31 mouse cellular contexts compared by ENCODE assay signal in the genomic region with DNA sequence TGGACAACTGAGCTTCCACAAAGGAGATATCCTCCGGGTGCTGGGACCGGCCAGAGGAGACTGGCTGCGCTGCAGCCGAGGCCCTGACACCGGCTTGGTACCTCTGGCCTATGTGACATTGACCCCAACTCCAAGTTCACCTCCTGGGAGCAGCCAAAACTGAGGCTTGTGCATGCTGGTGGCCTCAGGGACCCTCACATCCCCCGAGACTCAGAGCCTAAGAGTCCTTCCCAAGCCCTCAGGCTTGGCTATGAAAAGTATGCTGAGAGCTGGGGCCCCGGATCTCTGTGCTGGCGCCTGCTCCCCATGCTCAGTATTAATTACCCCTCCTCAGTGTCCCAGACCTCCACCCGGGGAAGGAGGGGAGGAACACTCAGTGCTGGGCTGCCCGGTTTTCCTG. TPM values are rescaled to one million over a fixed set of nuclear protein-coding genes. Genes with fewer than 3 reads are reported as not detected.
DNase-seq lines count a peak whose midpoint lies in the region; ATAC-seq and TF ChIP-seq lines count a peak whose summit lies in the region.
"Had no signal": no experiment of that assay in that cellular context is flagged by ENCODE, and none has a peak within 500 bp of the region (broad histone marks: within the 10 kb centered on the region; RNA-seq: fewer than 3 reads in every experiment).

No protein-coding gene starts in this region.

- no peak overlapping the region for H3K4me2 ChIP-seq in midbrain, embryonic 11.5 days
- H3K4me2 ChIP-seq in neural tube, embryonic 11.5 days (ENCODE audit: low read depth): no peak overlapping the region
- no peak overlapping the region for H3K4me2 ChIP-seq in neural tube, embryonic 15.5 days
- H3K4me2 ChIP-seq: forebrain, embryonic 15.5 days; hindbrain, embryonic 14.5 days had no signal

- no peak overlapping the region for H3K4me3 ChIP-seq in heart, adult 2 months
- H3K4me3 ChIP-seq in midbrain, embryonic 11.5 days (ENCODE audit: low read depth, low read length): no peak overlapping the region
- no peak overlapping the region for H3K4me3 ChIP-seq in midbrain, embryonic 10.5 days
- no peak overlapping the region for H3K4me3 ChIP-seq in neural tube, embryonic 11.5 days (ENCODE audit: low read depth, low read length)
- H3K4me3 ChIP-seq in neural tube, embryonic 15.5 days (replicated peaks): no peak overlapping the region
- H3K4me3 ChIP-seq in thymus, adult 2 months (ENCODE audit: control insufficient read depth, insufficient read depth, low read length): no peak overlapping the region
- H3K4me3 ChIP-seq: embryonic facial prominence, embryonic 12.5 days; forebrain, embryonic 15.5 days; heart, embryonic 13.5 days had no signal

- H3K27me3 ChIP-seq in heart, adult 2 months (ENCODE audit: control insufficient read depth, insufficient read depth, low read length): no peaks in the 10 kb centered on the region
- peaks cover 45% of the 10 kb centered on the region for H3K27me3 ChIP-seq in midbrain, embryonic 11.5 days (ENCODE audit: control insufficient read depth, insufficient read depth, low read length)
- H3K27me3 ChIP-seq in midbrain, embryonic 10.5 days (ENCODE audit: low read depth, poor library complexity, severe bottlenecking): peaks cover 98% of the 10 kb centered on the region
- H3K27me3 ChIP-seq in neural tube, embryonic 11.5 days (ENCODE audit: control insufficient read depth, insufficient read depth, low read length): peaks cover 43% of the 10 kb centered on the region
- peaks cover 41% of the 10 kb centered on the region for H3K27me3 ChIP-seq in neural tube, embryonic 15.5 days (replicated peaks)
- H3K27me3 ChIP-seq in thymus, adult 2 months (ENCODE audit: control insufficient read depth, insufficient read depth, low read length): no peaks in the 10 kb centered on the region; the same call in 1 of the 2 replicates

- H3K36me3 ChIP-seq in heart, adult 2 months (ENCODE audit: control insufficient read depth, insufficient read depth, low read length): peaks cover 3% of the 10 kb centered on the region; the same call in 1 of the 2 replicates
- H3K36me3 ChIP-seq in midbrain, embryonic 11.5 days (ENCODE audit: control insufficient read depth, insufficient read depth, low read length): peaks cover 4% of the 10 kb centered on the region; the same call in 1 of the 2 replicates
- peaks cover 53% of the 10 kb centered on the region for H3K36me3 ChIP-seq in midbrain, embryonic 10.5 days
- H3K36me3 ChIP-seq in neural tube, embryonic 11.5 days (ENCODE audit: control insufficient read depth, insufficient read depth, low read length): peaks cover 6% of the 10 kb centered on the region
- peaks cover 59% of the 10 kb centered on the region for H3K36me3 ChIP-seq in neural tube, embryonic 15.5 days
- no peaks in the 10 kb centered on the region for H3K36me3 ChIP-seq in thymus, adult 2 months (ENCODE audit: control insufficient read depth, insufficient read depth, low read length)

- H3K27ac ChIP-seq in heart, adult 2 months: no peak overlapping the region
- no peak overlapping the region for H3K27ac ChIP-seq in midbrain, embryonic 11.5 days (ENCODE audit: low read depth, low read length)
- H3K27ac ChIP-seq in midbrain, embryonic 10.5 days (replicated peaks): no peak overlapping the region
- no peak overlapping the region for H3K27ac ChIP-seq in neural tube, embryonic 11.5 days (ENCODE audit: low read depth, low read length)
- H3K27ac ChIP-seq in neural tube, embryonic 15.5 days (replicated peaks): no peak overlapping the region
- no peak overlapping the region for H3K27ac ChIP-seq in thymus, adult 2 months (ENCODE audit: control insufficient read depth, insufficient read depth, low read length)
- H3K27ac ChIP-seq: embryonic facial prominence, embryonic 12.5 days; embryonic facial prominence, embryonic 15.5 days; forebrain, embryonic 12.5 days; forebrain, embryonic 15.5 days; heart, embryonic 10.5 days; heart, embryonic 13.5 days; hindbrain, embryonic 14.5 days had no signal

- H3K4me1 ChIP-seq in heart, adult 2 months (ENCODE audit: control insufficient read depth, insufficient read depth, low read length): no peaks in the 10 kb centered on the region
- peaks cover 13% of the 10 kb centered on the region for H3K4me1 ChIP-seq in midbrain, embryonic 11.5 days (ENCODE audit: control insufficient read depth, insufficient read depth, low read length)
- peaks cover 48% of the 10 kb centered on the region for H3K4me1 ChIP-seq in midbrain, embryonic 10.5 days
- H3K4me1 ChIP-seq in neural tube, embryonic 11.5 days (ENCODE audit: control insufficient read depth, insufficient read depth, low read length): peaks cover 15% of the 10 kb centered on the region; the same call in 1 of the 2 replicates
- peaks cover 27% of the 10 kb centered on the region for H3K4me1 ChIP-seq in neural tube, embryonic 15.5 days
- H3K4me1 ChIP-seq in thymus, adult 2 months (replicated peaks; ENCODE audit: control insufficient read depth, insufficient read depth, low read length): peaks cover 34% of the 10 kb centered on the region

- no peak for ATAC-seq in midbrain, embryonic 11.5 days (ENCODE audit: low FRiP score)
- ATAC-seq in neural tube, embryonic 11.5 days (ENCODE audit: insufficient read depth, low FRiP score, low TSS enrichment): no peak
- ATAC-seq in neural tube, embryonic 15.5 days (ENCODE audit: low FRiP score): no peak
- ATAC-seq in erythroblast, adult 5-6 weeks (replicated peaks; ENCODE audit: low FRiP score, poor library complexity, severe bottlenecking): 0 out of 2 replicates have a peak, but pooled peaks have one; percentile 29
- ATAC-seq: activated CD4-positive, CD25-positive, alpha-beta regulatory T cell, adult 4 months; CD4-positive, CD25-positive, alpha-beta regulatory T cell, adult 4 months had no signal

- no peak for TF ChIP-seq EP300 in heart, adult 2 months (IDR thresholded peaks at IDR 0.05; ENCODE audit: insufficient read depth, low read depth, low read length)

- intact Hi-C loops in heart, adult 2 months (cut with DNase I): no loop called here

- no peak for TF ChIP-seq CTCF in heart, adult 2 months (IDR thresholded peaks at IDR 0.05)
- TF ChIP-seq CTCF in thymus, adult 2 months (IDR thresholded peaks at IDR 0.05; ENCODE audit: borderline replicate concordance, control insufficient read depth, extremely low read depth, insufficient read depth, low read length, poor library complexity): no peak

- peak; percentile 90 for DNase-seq in heart, adult 11 months
- DNase-seq in heart, adult 2 months: no peak
- peak; percentile 88 for DNase-seq in midbrain, embryonic 11.5 days (ENCODE audit: low spot score, missing footprints)
- DNase-seq in midbrain, embryonic 10.5 days (ENCODE audit: low spot score): no peak
- DNase-seq in neural tube, embryonic 11.5 days (ENCODE audit: low spot score): no peak
- no peak for DNase-seq in thymus, adult 2 months
- DNase-seq: adrenal gland, adult 8-10 months; adrenal gland, postnatal 25 days; cerebellum, adult 11-12 months; cerebellum, adult 8-10 months; cerebellum, postnatal 36 days; gastrocnemius, postnatal 10 days; gastrocnemius, postnatal 36 days; heart, postnatal 14 days; heart, postnatal 4 days had no signal

- H3K9me3 ChIP-seq in midbrain, embryonic 11.5 days (ENCODE audit: control insufficient read depth, low read length): no peaks in the 10 kb centered on the region
- H3K9me3 ChIP-seq in midbrain, embryonic 10.5 days (replicated peaks): no peaks in the 10 kb centered on the region
- H3K9me3 ChIP-seq in neural tube, embryonic 11.5 days (ENCODE audit: control insufficient read depth, low read length): no peaks in the 10 kb centered on the region
- H3K9me3 ChIP-seq in neural tube, embryonic 15.5 days (replicated peaks): no peaks in the 10 kb centered on the region
- H3K9me3 ChIP-seq: embryonic facial prominence, embryonic 12.5 days; embryonic facial prominence, embryonic 15.5 days; forebrain, embryonic 12.5 days; forebrain, embryonic 15.5 days; heart, embryonic 10.5 days; heart, embryonic 13.5 days had no signal

- WGBS in heart, adult 2 months: 68% methylated on average over 10 of the region's 10 CpGs
- WGBS in midbrain, embryonic 11.5 days: 47% methylated on average over 10 of the region's 10 CpGs
- 51% methylated on average over 10 of the region's 10 CpGs for WGBS in midbrain, embryonic 10.5 days
- WGBS in neural tube, embryonic 11.5 days: 41% methylated on average over 10 of the region's 10 CpGs
- WGBS in neural tube, embryonic 15.5 days: 39% methylated on average over 10 of the region's 10 CpGs
- 83% methylated on average over 10 of the region's 10 CpGs for WGBS in thymus, adult 2 months

- no peak for TF ChIP-seq POLR2A in heart, adult 2 months (IDR thresholded peaks at IDR 0.05; ENCODE audit: insufficient read depth, low read depth, low read length)
- no peak for TF ChIP-seq POLR2A in thymus, adult 2 months (IDR thresholded peaks at IDR 0.05; ENCODE audit: control insufficient read depth, extremely low read depth, insufficient read depth, low read length, poor library complexity)

- H3K79me2 ChIP-seq in heart, adult 2 months (replicated peaks; ENCODE audit: control insufficient read depth, insufficient read depth, low read length): no peaks in the 10 kb centered on the region

- no peak overlapping the region for H3K9ac ChIP-seq in heart, adult 2 months (ENCODE audit: low read depth, low read length)
- no peak overlapping the region for H3K9ac ChIP-seq in midbrain, embryonic 11.5 days (ENCODE audit: low read length)
- H3K9ac ChIP-seq in neural tube, embryonic 11.5 days (ENCODE audit: low read length): peak overlapping the region; percentile 14; the same call in 1 of the 2 replicates
- no peak overlapping the region for H3K9ac ChIP-seq in neural tube, embryonic 15.5 days (replicated peaks)
- H3K9ac ChIP-seq: embryonic facial prominence, embryonic 15.5 days; forebrain, embryonic 12.5 days; forebrain, embryonic 15.5 days; hindbrain, embryonic 14.5 days had no signal

RNA-seq across cellular contexts. Expression of gene Fam166b, which starts 2.4 kb away (rescaled TPM):
- total RNA-seq in heart, adult 2 months (2021): not detected
- 1.4 TPM in 1 of 2 replicates, not detected in the other for polyA plus RNA-seq in heart, adult 2 months (2012; rRNA removed)
- 0.54 and 0.59 TPM in 2 replicates for polyA plus RNA-seq in midbrain, embryonic 11.5 days (2014; fragmentation: Nextera tagmentation; extraction: Ambion mirVana)
- polyA plus RNA-seq in midbrain, embryonic 10.5 days (2016; fragmentation: Nextera tagmentation; extraction: Ambion mirVana): 0.14 and 0.25 TPM in 2 replicates
- 0.20 TPM in 1 of 2 replicates, not detected in the other for polyA plus RNA-seq in neural tube, embryonic 11.5 days (2014; fragmentation: Nextera tagmentation; extraction: Ambion mirVana)
- 1.7 and 2.6 TPM in 2 replicates for polyA plus RNA-seq in neural tube, embryonic 15.5 days (2015; fragmentation: Nextera tagmentation; extraction: Ambion mirVana)
- total RNA-seq in erythroblast, adult 5-6 weeks (2015; ENCODE audit: low replicate concordance): not detected in 2 replicates
- total RNA-seq in erythroblast, adult 5-6 weeks (2017; ENCODE audit: low replicate concordance): not detected in 2 replicates
- 0.22 and 0.42 TPM in 2 replicates for polyA plus RNA-seq in thymus, adult 2 months (2012; rRNA removed)
- total RNA-seq: adrenal gland, adult 8-10 months; adrenal gland, postnatal 25 days; gastrocnemius, postnatal 10 days; gastrocnemius, postnatal 36 days; heart, postnatal 4 days had no signal
- polyA plus RNA-seq: activated CD4-positive, CD25-positive, alpha-beta regulatory T cell, adult 4 months; CD4-positive, CD25-positive, alpha-beta regulatory T cell, adult 4 months; heart, embryonic 10.5 days had no signal

RNA-seq across cellular contexts. Expression of gene Tesk1, which starts 15.3 kb away (rescaled TPM):
- total RNA-seq in heart, adult 2 months (2021): 10 to 100 TPM; 36.6 to 37.5 TPM
- 51.5 and 52.6 TPM in 2 replicates for polyA plus RNA-seq in heart, adult 2 months (2012; rRNA removed)
- 7.2 and 7.3 TPM in 2 replicates for polyA plus RNA-seq in midbrain, embryonic 11.5 days (2014; fragmentation: Nextera tagmentation; extraction: Ambion mirVana)
- 2.9 and 6.0 TPM in 2 replicates for polyA plus RNA-seq in midbrain, embryonic 10.5 days (2016; fragmentation: Nextera tagmentation; extraction: Ambion mirVana)
- polyA plus RNA-seq in neural tube, embryonic 11.5 days (2014; fragmentation: Nextera tagmentation; extraction: Ambion mirVana): 8.6 and 9.5 TPM in 2 replicates
- 9.7 and 14.1 TPM in 2 replicates for polyA plus RNA-seq in neural tube, embryonic 15.5 days (2015; fragmentation: Nextera tagmentation; extraction: Ambion mirVana)
- 1.7 and 2.3 TPM in 2 replicates for total RNA-seq in erythroblast, adult 5-6 weeks (2015; ENCODE audit: low replicate concordance)
- total RNA-seq in erythroblast, adult 5-6 weeks (2017; ENCODE audit: low replicate concordance): 0.98 and 1.5 TPM in 2 replicates
- polyA plus RNA-seq in thymus, adult 2 months (2012; rRNA removed): 66.6 and 67.5 TPM in 2 replicates

RNA-seq across cellular contexts. Expression of gene Cd72, which starts 27.9 kb away (rescaled TPM):
- 1 to 10 TPM in 1 of 2 experiments, under 1 TPM in 1; 0.97 to 1.0 TPM for total RNA-seq in heart, adult 2 months (2021)
- polyA plus RNA-seq in heart, adult 2 months (2012; rRNA removed): 1.8 and 4.8 TPM in 2 replicates
- 2.9 and 3.4 TPM in 2 replicates for polyA plus RNA-seq in midbrain, embryonic 11.5 days (2014; fragmentation: Nextera tagmentation; extraction: Ambion mirVana)
- polyA plus RNA-seq in midbrain, embryonic 10.5 days (2016; fragmentation: Nextera tagmentation; extraction: Ambion mirVana): 1.4 and 1.8 TPM in 2 replicates
- 2.1 and 2.8 TPM in 2 replicates for polyA plus RNA-seq in neural tube, embryonic 11.5 days (2014; fragmentation: Nextera tagmentation; extraction: Ambion mirVana)
- polyA plus RNA-seq in neural tube, embryonic 15.5 days (2015; fragmentation: Nextera tagmentation; extraction: Ambion mirVana): 4.3 and 6.7 TPM in 2 replicates
- total RNA-seq in erythroblast, adult 5-6 weeks (2015; ENCODE audit: low replicate concordance): 2.1 and 2.3 TPM in 2 replicates
- 0.43 and 7.9 TPM in 2 replicates for total RNA-seq in erythroblast, adult 5-6 weeks (2017; ENCODE audit: low replicate concordance)
- polyA plus RNA-seq in thymus, adult 2 months (2012; rRNA removed): 9.8 and 10.8 TPM in 2 replicates
- total RNA-seq: gastrocnemius, postnatal 36 days had no signal

RNA-seq across cellular contexts. Expression of gene Rusc2, which starts 44.7 kb away (rescaled TPM):
- 10 to 100 TPM; 43.5 to 45.3 TPM for total RNA-seq in heart, adult 2 months (2021)
- 27.2 and 27.5 TPM in 2 replicates for polyA plus RNA-seq in heart, adult 2 months (2012; rRNA removed)
- polyA plus RNA-seq in midbrain, embryonic 11.5 days (2014; fragmentation: Nextera tagmentation; extraction: Ambion mirVana): 13.7 TPM in 2 replicates
- 10.5 and 18.1 TPM in 2 replicates for polyA plus RNA-seq in midbrain, embryonic 10.5 days (2016; fragmentation: Nextera tagmentation; extraction: Ambion mirVana)
- 17.9 and 20.0 TPM in 2 replicates for polyA plus RNA-seq in neural tube, embryonic 11.5 days (2014; fragmentation: Nextera tagmentation; extraction: Ambion mirVana)
- polyA plus RNA-seq in neural tube, embryonic 15.5 days (2015; fragmentation: Nextera tagmentation; extraction: Ambion mirVana): 69.2 and 82.7 TPM in 2 replicates
- 0.63 TPM in 1 of 2 replicates, not detected in the other for total RNA-seq in erythroblast, adult 5-6 weeks (2015; ENCODE audit: low replicate concordance)
- 0.17 TPM in 1 of 2 replicates, not detected in the other for total RNA-seq in erythroblast, adult 5-6 weeks (2017; ENCODE audit: low replicate concordance)
- polyA plus RNA-seq in thymus, adult 2 months (2012; rRNA removed): 4.2 and 4.3 TPM in 2 replicates
- polyA plus RNA-seq: activated CD4-positive, CD25-positive, alpha-beta regulatory T cell, adult 4 months; CD4-positive, CD25-positive, alpha-beta regulatory T cell, adult 4 months had no signal

RNA-seq across cellular contexts. Expression of gene Sit1, which starts 57.0 kb away (rescaled TPM):
- under 1 TPM in 1 of 2 experiments, not detected in 1; 0.31 TPM for total RNA-seq in heart, adult 2 months (2021)
- not detected in 2 replicates for polyA plus RNA-seq in heart, adult 2 months (2012; rRNA removed)
- not detected in 2 replicates for polyA plus RNA-seq in midbrain, embryonic 11.5 days (2014; fragmentation: Nextera tagmentation; extraction: Ambion mirVana)
- not detected in 2 replicates for polyA plus RNA-seq in midbrain, embryonic 10.5 days (2016; fragmentation: Nextera tagmentation; extraction: Ambion mirVana)
- not detected in 2 replicates for polyA plus RNA-seq in neural tube, embryonic 11.5 days (2014; fragmentation: Nextera tagmentation; extraction: Ambion mirVana)
- 1.9 TPM in 1 of 2 replicates, not detected in the other for polyA plus RNA-seq in neural tube, embryonic 15.5 days (2015; fragmentation: Nextera tagmentation; extraction: Ambion mirVana)
- total RNA-seq in erythroblast, adult 5-6 weeks (2015; ENCODE audit: low replicate concordance): not detected in 2 replicates
- not detected in 2 replicates for total RNA-seq in erythroblast, adult 5-6 weeks (2017; ENCODE audit: low replicate concordance)
- 187 and 239 TPM in 2 replicates for polyA plus RNA-seq in thymus, adult 2 months (2012; rRNA removed)
- total RNA-seq: gastrocnemius, postnatal 10 days; gastrocnemius, postnatal 36 days; heart, postnatal 4 days had no signal
- polyA plus RNA-seq: brain, embryonic 14.5 days; C2C12; cortical plate, adult 2 months; embryonic facial prominence, embryonic 12.5 days; embryonic facial prominence, embryonic 15.5 days; erythroblast, embryonic 14.5 days; forebrain, embryonic 12.5 days; forebrain, embryonic 15.5 days; heart, embryonic 10.5 days; heart, embryonic 13.5 days; hindbrain, embryonic 11.5 days; hindbrain, embryonic 14.5 days had no signal

Comparison
In these comparisons a context has a peak if more than half of its experiments do, and no peak if none do; other contexts are left out.
1. DNase-seq: peak in heart, adult 11 months (single experiment) and midbrain, embryonic 11.5 days (single experiment); none in heart, adult 2 months (0 of 2), midbrain, embryonic 10.5 days (single experiment), neural tube, embryonic 11.5 days (single experiment) and thymus, adult 2 months (single experiment).